In the genomic region with DNA sequence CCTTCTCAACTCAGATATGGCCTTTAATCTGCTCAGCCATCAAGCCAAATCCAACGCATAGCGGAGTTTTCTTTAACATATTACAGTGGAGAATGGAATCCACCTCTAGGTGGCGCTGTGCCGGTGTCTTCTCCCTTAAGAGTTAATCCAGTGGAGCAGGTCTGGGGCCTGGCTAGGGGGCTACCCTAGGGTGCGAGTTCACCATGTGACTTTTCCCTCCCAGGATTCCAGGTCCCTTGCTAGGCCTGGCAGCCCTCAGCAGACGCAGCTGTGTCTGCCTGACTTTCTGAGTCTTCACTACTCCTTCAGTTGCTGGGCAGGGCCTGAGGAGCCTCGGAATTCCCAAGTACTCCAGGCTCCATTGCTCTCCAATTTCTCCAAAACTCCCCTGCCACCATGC, we compare ENCODE assay signal across 9 mouse cellular contexts. TPM values are rescaled to one million over a fixed set of nuclear protein-coding genes. Genes with fewer than 3 reads are reported as not detected.
DNase-seq lines count a peak whose midpoint lies in the region; ATAC-seq and TF ChIP-seq lines count a peak whose summit lies in the region.
"Had no signal": no experiment of that assay in that cellular context is flagged by ENCODE, and none has a peak within 500 bp of the region (broad histone marks: within the 10 kb centered on the region; RNA-seq: fewer than 3 reads in every experiment).

No protein-coding gene starts in this region.

- H3K36me3 ChIP-seq in liver, postnatal 0 days (replicated peaks; ENCODE audit: insufficient read depth, low read length) = no peaks in the 10 kb centered on the region
- H3K36me3 ChIP-seq in forebrain, embryonic 15.5 days = no peaks in the 10 kb centered on the region
- H3K36me3 ChIP-seq: embryonic facial prominence, embryonic 12.5 days; limb, embryonic 15.5 days had no signal

- no peaks in the 10 kb centered on the region for H3K4me1 ChIP-seq in liver, postnatal 0 days (ENCODE audit: insufficient read depth)
- H3K4me1 ChIP-seq in forebrain, embryonic 15.5 days = peaks cover 12% of the 10 kb centered on the region; the same call in 1 of the 2 replicates
- H3K4me1 ChIP-seq: embryonic facial prominence, embryonic 12.5 days; limb, embryonic 15.5 days had no signal

- peak; percentile 77 for DNase-seq in left cerebral cortex, postnatal 4 days
- no peak for DNase-seq in left cerebral cortex, adult 11 months (ENCODE audit: low spot score)
- DNase-seq in R1 (ENCODE audit: low read depth, low spot score) (peak; percentile 81), adipocyte (ENCODE audit: low spot score) (no peak)
- peak; percentile 42 for DNase-seq in cerebellum, adult 11-12 months
- DNase-seq in liver, postnatal 0 days = peak; percentile 16

- H3K4me3 ChIP-seq in liver, postnatal 0 days (ENCODE audit: low read depth, low read length) = no peak overlapping the region
- no peak overlapping the region for H3K4me3 ChIP-seq in forebrain, embryonic 15.5 days
- H3K4me3 ChIP-seq: embryonic facial prominence, embryonic 12.5 days; limb, embryonic 15.5 days had no signal

- 44% methylated on average over 7 of the region's 7 CpGs for WGBS in liver, postnatal 0 days (ENCODE audit: insufficient replicate concordance)
- 33% methylated on average over 7 of the region's 7 CpGs for WGBS in forebrain, embryonic 15.5 days

- no peak for TF ChIP-seq EP300 in liver, postnatal 0 days (IDR thresholded peaks at IDR 0.05; ENCODE audit: low read depth)

- H3K9ac ChIP-seq in liver, postnatal 0 days (replicated peaks) = no peak overlapping the region
- no peak overlapping the region for H3K9ac ChIP-seq in forebrain, embryonic 15.5 days (replicated peaks)
- H3K9ac ChIP-seq: embryonic facial prominence, embryonic 12.5 days; limb, embryonic 15.5 days had no signal

- no peaks in the 10 kb centered on the region for H3K9me3 ChIP-seq in liver, postnatal 0 days (ENCODE audit: low read length)
- no peaks in the 10 kb centered on the region for H3K9me3 ChIP-seq in forebrain, embryonic 15.5 days
- H3K9me3 ChIP-seq: embryonic facial prominence, embryonic 12.5 days; limb, embryonic 15.5 days had no signal

- H3K4me2 ChIP-seq in liver, postnatal 0 days (ENCODE audit: low read depth, low read length) = no peak overlapping the region
- no peak overlapping the region for H3K4me2 ChIP-seq in forebrain, embryonic 15.5 days (replicated peaks)
- H3K4me2 ChIP-seq: embryonic facial prominence, embryonic 12.5 days; limb, embryonic 15.5 days had no signal

- no peak overlapping the region for H3K27ac ChIP-seq in liver, postnatal 0 days (ENCODE audit: low read depth)
- H3K27ac ChIP-seq in forebrain, embryonic 15.5 days (replicated peaks) = no peak overlapping the region
- H3K27ac ChIP-seq: embryonic facial prominence, embryonic 12.5 days; limb, embryonic 15.5 days had no signal

- intact Hi-C loops in left cerebral cortex, postnatal 4 days (cut with DNase I) = no loop called here

- H3K27me3 ChIP-seq in liver, postnatal 0 days (ENCODE audit: insufficient read depth, low read length) = no peaks in the 10 kb centered on the region
- no peaks in the 10 kb centered on the region for H3K27me3 ChIP-seq in forebrain, embryonic 15.5 days
- H3K27me3 ChIP-seq: limb, embryonic 15.5 days had no signal

- no peak for TF ChIP-seq CTCF in liver, postnatal 0 days (IDR thresholded peaks at IDR 0.05; ENCODE audit: low read depth)

- ATAC-seq in liver, postnatal 0 days = no peak
- ATAC-seq in forebrain, embryonic 15.5 days (replicated peaks) = no peak

RNA-seq across cellular contexts. Expression of a gene that starts 40.8 kb away (rescaled TPM):
- 1 to 10 TPM in 1 of 2 experiments, under 1 TPM in 1; 0.84 to 2.5 TPM for total RNA-seq in left cerebral cortex, postnatal 4 days (2021)
- not detected in 2 replicates for polyA plus RNA-seq in liver, postnatal 0 days (2015; fragmentation: Nextera tagmentation; extraction: Ambion mirVana)
- 1.1 and 1.3 TPM in 2 replicates for polyA plus RNA-seq in forebrain, embryonic 15.5 days (2015; fragmentation: Nextera tagmentation; extraction: Ambion mirVana)
- polyA plus RNA-seq: embryonic facial prominence, embryonic 12.5 days; limb, embryonic 15.5 days had no signal

Comparison
In these comparisons a context has a peak if more than half of its experiments do, and no peak if none do; other contexts are left out.
1. DNase-seq: peak in left cerebral cortex, postnatal 4 days (single experiment), R1 (single experiment), cerebellum, adult 11-12 months (single experiment) and liver, postnatal 0 days (single experiment); none in left cerebral cortex, adult 11 months (single experiment) and adipocyte (single experiment).